Mouse (Mus musculus) embryonic stem cell, embryonic (primary cell): ENCODE data around the gene Tas2r107.
"Not testable (repeated sequence)": the region's sequence is repeated elsewhere in the genome, so short reads cannot be mapped to it uniquely, and the experiment has no call there.

ENCODE experiments used
- CTCF ChIA-PET, 4 experiments: fragments of 300-600 bp in 2 of 4; fragments of 350-600 bp in 2 of 4; sonication (Branson Sonifier 250); formaldehyde crosslinking; loops; one replicate each; lab custom pipeline; 2022; ENCODE audit warnings: inconsistent platforms in 2 of 4; lab: Charles Lee
- POLR2A ChIA-PET, 4 experiments: fragments of 300-600 bp in 2 of 4; fragments of 350-600 bp in 2 of 4; sonication (Branson Sonifier 250); formaldehyde crosslinking; loops; one replicate each; lab custom pipeline; 2022; ENCODE audit warnings: antibody characterized with exemption in 4 of 4, inconsistent platforms in 1 of 4; lab: Charles Lee

The Tas2r107 gene

DNA sequence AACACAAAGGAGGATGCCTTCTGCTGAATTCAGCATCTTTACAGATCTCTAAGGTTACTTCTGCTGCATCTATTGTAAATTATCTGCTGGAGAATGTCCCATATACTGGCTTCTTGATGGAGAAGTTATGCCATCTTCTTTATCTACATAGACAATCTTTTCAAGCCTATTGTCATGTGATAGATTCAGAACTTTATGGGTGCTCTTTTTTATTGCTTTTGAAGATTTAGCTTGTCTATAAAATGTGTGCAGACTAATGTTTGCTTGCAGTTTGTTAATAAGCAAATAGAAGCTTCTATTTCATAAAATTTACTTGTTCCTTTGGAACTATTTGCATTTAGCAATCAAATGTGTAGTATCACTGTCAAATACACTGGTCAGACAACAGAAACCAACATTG is at the start of gene Tas2r107:
TSS of gene Tas2r107 (minus strand) at position 101 of the 400 bp plus-strand sequence.
- POLR2A ChIA-PET, result no interaction called here
- CTCF ChIA-PET, result no interaction called here

DNA sequence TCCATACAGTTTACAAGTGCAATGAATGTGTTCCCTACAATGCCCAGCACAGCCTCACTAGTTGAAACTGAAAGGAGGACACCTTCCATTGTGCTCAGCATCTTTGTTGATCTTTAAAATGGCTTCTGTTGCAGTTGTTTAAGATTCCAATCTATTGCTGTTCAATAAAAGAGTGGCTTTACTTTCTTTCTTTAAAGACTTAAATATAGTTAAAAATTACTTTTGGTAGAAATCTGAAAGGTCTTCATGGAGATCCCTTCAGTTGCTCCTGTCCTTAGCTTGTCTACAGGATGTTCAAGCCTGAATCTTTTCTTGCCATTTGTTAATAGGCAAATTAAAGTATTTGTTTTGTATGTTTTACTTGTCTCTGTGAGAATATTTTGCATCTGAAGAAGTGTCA is 30.0 kb upstream of the Tas2r107 start, which contains the start of gene Tas2r114:
TSS of gene Tas2r114 (minus strand) at position 101 of the 400 bp plus-strand sequence.
- POLR2A ChIA-PET, result no interaction called here

DNA sequence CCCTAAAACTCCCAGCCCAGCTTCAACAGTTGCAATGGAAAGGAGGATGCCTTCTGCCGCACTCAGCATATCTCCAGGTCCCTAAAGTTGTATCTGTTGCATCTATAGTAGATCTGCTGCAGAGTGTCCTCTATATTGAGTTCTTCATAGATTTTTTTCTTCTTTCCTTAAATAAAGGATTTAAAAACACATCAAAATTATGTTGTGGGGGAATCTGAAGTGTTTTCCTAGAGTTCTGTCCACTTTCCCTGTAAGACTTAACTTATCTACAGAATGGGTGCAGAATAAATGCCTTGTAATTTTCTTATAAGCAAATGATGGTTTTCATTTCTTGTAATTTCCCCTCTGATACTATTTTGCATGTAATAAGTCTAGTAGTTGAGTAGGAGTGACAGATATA is 27.4 kb upstream of the Tas2r107 start, which contains the start of gene Tas2r105:
TSS of gene Tas2r105 (minus strand) at position 101 of the 400 bp plus-strand sequence.
- CTCF ChIA-PET, result no interaction called here
- POLR2A ChIA-PET, result no interaction called here

More for the DNA sequence above, 30.0 kb upstream of the Tas2r107 start, which contains the start of gene Tas2r114:
- CTCF ChIA-PET, result no interaction called here

- POLR2A ChIA-PET, result interaction anchor here in 1 of 4 experiments (0.7 kb wide), 1 partner anchor 8 kb away, joined by 5 read pairs; no protein-coding TSS in a partner anchor
- CTCF ChIA-PET, result no interaction called here
Measured at GRCm38 (mm10) chr6:131685644-131686043, 25.7 kb upstream of the Tas2r107 start, which contains the start of gene Tas2r104. Gene Tas2r104 (minus strand): TSS chr6:131685744.

GRCm38 (mm10) chr6:131678786-131679185 is 18.8 kb upstream of the Tas2r107 start, which contains the start of gene Tas2r106:
Gene Tas2r106 (minus strand): TSS chr6:131678886.
- CTCF ChIA-PET, result interaction anchor here in 1 of 4 experiments (0.6 kb wide), 1 partner anchor 54 kb away, joined by 3 read pairs; no protein-coding TSS in a partner anchor
- POLR2A ChIA-PET, result no interaction called here

DNA sequence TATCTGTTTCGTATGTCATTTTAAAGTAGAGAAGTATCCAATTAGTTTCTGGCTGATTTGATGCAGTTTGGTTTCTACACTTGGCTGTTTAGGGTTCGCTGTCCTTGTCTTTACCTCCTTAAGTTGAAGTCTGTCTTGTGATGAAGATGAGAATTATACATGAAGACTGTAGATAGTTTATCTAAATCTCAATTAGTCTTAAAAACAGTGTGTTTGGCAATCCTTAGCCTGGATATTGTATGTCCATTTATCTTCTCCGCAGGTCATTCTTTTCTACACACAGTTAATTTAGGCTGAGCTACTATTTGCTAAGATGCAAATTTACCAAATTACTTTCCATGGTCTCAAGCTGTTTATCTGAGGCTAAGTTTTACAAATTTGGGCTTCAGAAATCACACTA is 29.1 kb downstream of the Tas2r107 start, which contains the start of gene Tas2r130:
TSS of gene Tas2r130 (minus strand) at position 101 of the 400 bp plus-strand sequence.
- POLR2A ChIA-PET, result no interaction called here
- CTCF ChIA-PET, result no interaction called here

- CTCF ChIA-PET, POLR2A ChIA-PET: not testable (repeated sequence)
Measured at GRCm38 (mm10) chr6:131609956-131610355, 50.0 kb downstream of the Tas2r107 start.
